Mouse (Mus musculus): ENCODE data around the gene Anp32b.

Gene Anp32b

DNA sequence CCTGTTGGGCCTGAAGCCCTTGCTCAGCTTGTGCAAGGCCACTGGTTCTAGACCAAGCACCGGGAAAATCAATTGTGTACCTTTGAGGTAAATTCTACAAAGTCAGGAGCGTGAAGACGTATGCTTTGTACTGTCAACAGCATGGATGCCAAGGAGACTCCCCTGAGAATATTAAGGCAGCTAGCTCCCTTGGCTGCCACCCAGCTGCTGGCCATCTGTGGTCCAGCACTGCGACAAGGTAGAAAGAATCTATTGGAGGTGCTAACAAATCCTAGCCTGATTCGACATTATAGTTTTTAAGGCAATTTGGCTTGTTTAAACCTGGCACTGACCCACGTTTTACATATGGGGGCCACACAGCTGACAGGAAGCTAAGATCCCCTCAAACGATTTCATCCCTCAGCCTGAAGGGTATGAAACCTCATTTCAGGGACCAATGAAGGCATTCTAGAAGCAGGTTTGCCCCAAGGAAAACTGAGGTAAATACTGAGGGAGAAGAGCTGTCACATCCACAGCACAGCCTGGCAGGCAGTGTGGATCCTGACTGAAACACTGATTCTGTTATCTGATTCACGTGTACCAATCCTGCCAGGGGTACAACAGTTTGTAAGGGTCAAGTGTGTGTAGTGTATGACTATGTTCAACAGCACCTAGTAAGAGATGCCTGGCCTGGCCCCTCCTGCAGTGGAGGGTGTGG lies 54.8 kb downstream of the Anp32b start:
- DNase-seq: no peak

DNA sequence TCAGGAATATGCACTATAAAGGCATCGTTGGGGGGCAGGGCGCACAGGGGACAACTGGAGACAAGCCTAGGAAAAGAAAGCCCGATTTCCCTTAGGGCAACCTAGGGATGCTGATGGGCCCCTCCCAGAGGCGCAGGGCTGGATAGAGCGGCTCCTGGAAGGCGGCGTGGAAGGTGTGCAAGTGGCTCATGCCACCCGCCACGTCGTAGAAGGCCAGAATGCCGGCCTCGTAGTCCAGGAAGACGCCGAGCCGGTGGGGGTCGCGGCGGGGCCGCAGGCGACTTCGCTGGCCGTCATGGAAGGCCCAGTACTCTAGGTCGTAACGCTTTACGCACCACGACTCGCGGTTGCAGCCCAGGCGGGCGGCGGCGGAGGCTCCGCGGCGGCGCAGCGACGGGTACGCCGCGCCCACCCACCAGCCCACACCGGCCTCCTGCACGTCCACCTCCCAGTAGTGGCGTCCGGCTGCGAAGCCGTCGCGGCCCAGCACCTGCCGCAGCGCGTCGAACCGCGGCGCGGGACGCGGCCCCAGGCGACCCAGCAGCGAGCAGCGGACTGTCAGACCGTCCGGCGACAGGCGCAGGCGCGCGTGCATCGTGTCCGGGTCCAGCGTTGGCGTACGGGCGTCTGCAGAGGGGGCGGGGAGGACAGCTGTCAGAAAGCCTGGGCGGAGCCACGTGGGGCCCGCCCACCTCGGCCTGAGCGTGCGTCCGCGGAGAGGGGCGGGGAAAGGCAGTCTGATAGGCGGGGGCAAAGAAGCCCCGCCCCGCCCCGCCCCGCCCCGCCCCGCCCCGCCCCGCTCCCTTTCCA lies 56.3 kb downstream of the Anp32b start:
- peak; percentile 78 to 84 for DNase-seq

DNA sequence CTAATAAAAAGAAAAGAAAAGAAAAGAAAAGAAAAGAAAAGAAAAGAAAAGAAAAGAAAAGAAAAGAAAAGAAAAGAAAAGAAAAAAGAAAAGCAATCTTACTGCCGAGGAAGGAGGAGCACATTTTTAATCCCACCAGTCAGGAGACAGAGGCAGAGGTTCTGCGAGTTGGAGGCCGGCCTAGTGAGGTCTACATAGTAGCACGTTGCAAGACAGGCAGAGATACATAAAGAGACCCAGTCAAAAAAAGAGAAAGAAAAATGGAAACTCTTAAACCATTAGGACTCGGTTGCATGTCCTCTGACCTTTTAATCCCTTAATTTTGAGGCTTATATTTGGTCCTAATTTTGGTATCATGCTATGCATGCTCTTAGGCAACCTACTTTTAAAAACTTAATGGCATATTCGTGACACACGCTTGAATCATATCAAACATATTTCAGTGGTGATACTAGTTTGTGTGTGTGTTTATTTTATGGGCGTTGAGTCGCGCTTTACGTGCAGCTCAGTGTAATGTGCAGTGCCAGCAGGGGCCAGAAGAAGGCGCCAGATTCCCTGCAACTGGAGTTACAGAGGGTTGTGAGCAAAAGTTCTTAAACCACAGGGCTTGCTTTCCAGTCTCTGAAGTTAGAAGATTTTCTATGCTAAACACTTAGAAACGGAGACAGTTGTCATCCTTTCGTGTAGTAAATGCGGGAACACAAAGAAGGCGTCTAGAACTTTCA lies 57.2 kb downstream of the Anp32b start:
- peak; percentile 57 to 71 for DNase-seq

DNA sequence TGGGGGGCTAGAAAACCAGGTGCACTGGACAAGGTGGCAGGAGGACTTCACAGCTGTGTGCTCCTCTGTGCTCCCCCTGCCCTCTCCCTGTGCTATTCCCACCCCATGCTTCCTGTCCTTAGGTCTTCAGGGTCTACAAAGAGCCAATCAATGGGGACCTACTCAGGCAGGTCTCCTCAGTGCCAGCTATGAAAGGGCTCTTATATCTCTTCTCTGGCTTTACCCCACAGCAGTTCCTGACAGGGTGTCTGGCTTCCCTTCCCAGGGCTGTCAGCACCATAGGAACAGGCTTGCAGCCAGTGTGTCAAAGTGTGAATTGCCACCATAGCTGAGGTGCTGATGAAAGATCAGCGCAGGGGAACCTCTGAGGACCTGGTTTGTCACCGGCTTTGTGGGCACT lies 69.8 kb downstream of the Anp32b start:
- DNase-seq: no peak

DNA sequence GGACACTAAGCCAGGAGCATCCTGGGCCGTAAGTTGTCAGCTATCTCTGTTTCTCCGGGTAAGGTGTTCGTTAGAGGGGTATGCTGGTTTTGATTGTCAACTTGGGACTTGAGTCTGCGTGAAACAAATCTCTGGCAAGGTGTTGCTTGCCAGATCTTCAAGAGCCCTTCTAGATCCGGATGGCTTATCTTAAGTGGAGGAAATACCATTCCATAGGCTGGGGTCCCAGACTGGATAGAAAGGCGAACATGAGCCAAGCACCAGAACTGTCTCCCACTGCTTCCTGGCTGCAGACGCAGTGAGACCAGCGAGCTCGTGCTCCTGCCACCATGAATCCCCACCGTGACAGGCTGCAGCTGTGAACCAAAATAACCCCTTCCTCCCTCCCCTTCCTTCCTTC lies 70.8 kb downstream of the Anp32b start:
- DNase-seq: no peak
